Mouse (Mus musculus) forebrain, embryonic 15.5 days (tissue): ENCODE data around the gene Kif6. TPM values are rescaled to one million over a fixed set of nuclear protein-coding genes. Genes with fewer than 3 reads are reported as not detected.

Source experiments
- ATAC-seq: fragments of 200-750 bp; cut with Nextera tagmentation; replicated peaks from 2 replicates; pipeline ENCODE4 v1.8.0; 2017; ENCODE audit warnings: mild to moderate bottlenecking, moderate TSS enrichment, moderate library complexity
- H3K27ac ChIP-seq: fragments of 300-500 bp; sonication (generic); replicated peaks from 2 replicates; pipeline ENCODE4 v1.5.1; 2015; ENCODE audit warnings: mild to moderate bottlenecking, inconsistent platforms
- H3K27me3 ChIP-seq: fragments of 300-500 bp; sonication (generic); 2 replicates; pipeline ENCODE4 v1.6.1; 2015; ENCODE audit warnings: inconsistent platforms
- H3K36me3 ChIP-seq: fragments of 300-500 bp; sonication (generic); 2 replicates; pipeline ENCODE4 v1.6.1; 2015; ENCODE audit warnings: mild to moderate bottlenecking, inconsistent platforms
- H3K4me1 ChIP-seq: fragments of 300-500 bp; sonication (generic); 2 replicates; pipeline ENCODE4 v1.6.1; 2015; ENCODE audit warnings: inconsistent platforms
- H3K4me2 ChIP-seq: fragments of 300-500 bp; sonication (generic); replicated peaks from 2 replicates; pipeline ENCODE4 v1.6.1; 2015; ENCODE audit warnings: mild to moderate bottlenecking, inconsistent platforms
- H3K4me3 ChIP-seq: fragments of 300-500 bp; sonication (generic); 2 replicates; pipeline ENCODE4 v1.5.1; 2015; ENCODE audit warnings: mild to moderate bottlenecking, inconsistent platforms
- H3K9ac ChIP-seq: fragments of 300-500 bp; sonication (generic); replicated peaks from 2 replicates; pipeline ENCODE4 v1.6.1; 2015; ENCODE audit warnings: mild to moderate bottlenecking, inconsistent platforms
- H3K9me3 ChIP-seq: fragments of 300-500 bp; sonication (generic); 2 replicates; pipeline ENCODE4 v1.6.1; 2016; ENCODE audit warnings: inconsistent platforms
- WGBS: fragments of 180-500 bp; shearing (Covaris S2); methylation state at CpG from one replicate; pipeline ENCODE4 v1.1.7; 2015; ENCODE audit warnings: mixed read lengths; 5-methylcytosine and 5-hydroxymethylcytosine counted together
- polyA plus RNA-seq: library from polyadenylated mRNA; unstranded; fragments of >200 nt; fragmentation: Nextera tagmentation; extraction: Ambion mirVana; gene quantifications from 2 replicates; pipeline ENCODE4 v1.2.1, GENCODE M21; 2015

Kif6 gene
- polyA plus RNA-seq, 1 experiment from 2014 or later = 2.1 TPM

DNA sequence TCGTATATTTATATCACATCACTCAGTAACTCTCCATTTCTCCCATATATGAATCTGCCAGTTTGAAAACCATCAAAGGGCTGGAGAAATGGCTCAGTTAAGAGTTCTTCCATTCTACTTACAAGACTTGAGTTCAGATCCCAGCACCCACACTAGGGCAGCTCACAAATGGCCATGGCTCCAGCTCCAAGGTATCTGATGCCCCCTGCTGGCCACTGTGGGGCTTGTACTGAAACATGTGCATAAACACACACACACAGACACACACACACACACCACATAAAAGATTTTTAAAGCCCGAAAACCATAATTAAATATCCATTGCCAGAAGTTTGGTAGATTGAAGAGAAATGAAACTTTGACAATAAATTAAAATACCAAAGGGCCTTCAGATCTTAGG is 111.3 kb downstream of the Kif6 start:
- H3K36me3 ChIP-seq = no peaks in the 10 kb centered on the region
- no peaks in the 10 kb centered on the region for H3K27me3 ChIP-seq
- H3K9me3 ChIP-seq = no peaks in the 10 kb centered on the region
- no peak overlapping the region for H3K4me3 ChIP-seq
- H3K4me2 ChIP-seq = no peak overlapping the region
- H3K27ac ChIP-seq = no peak overlapping the region
- WGBS = 96% methylated on average over 2 of the region's 2 CpGs
- no peak overlapping the region for H3K9ac ChIP-seq
- H3K4me1 ChIP-seq = 0 out of 2 replicates have a peak, but pooled peaks cover 4% of the 10 kb centered on the region
- no peak for ATAC-seq

DNA sequence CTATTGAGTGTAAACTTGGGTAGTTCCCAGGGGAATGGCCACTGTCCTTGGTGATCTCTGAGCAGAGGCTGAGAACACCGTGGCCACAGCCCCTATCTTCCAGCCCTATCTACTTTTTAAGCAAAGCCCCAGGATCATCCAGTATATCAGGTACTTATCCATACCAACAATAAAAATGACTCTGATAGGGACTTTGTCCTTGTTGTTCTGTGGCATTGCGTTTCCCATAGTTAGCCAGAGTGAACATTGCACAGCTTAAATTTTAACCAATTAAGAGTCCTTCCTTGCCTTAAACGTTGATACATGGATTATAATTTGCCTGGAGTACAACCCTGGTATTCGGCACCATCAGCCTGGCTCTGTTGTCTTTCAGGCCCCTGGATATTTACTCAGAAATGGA is 112.0 kb downstream of the Kif6 start:
- ATAC-seq = no peak
- WGBS = 89% methylated on average over 4 of the region's 4 CpGs
- Histone ChIP-seq H3K9ac (no peak overlapping the region), H3K4me1 (0 out of 2 replicates have a peak, but pooled peaks cover 4% of the 10 kb centered on the region), H3K4me3 (no peak overlapping the region), H3K4me2 (no peak overlapping the region), H3K27ac (no peak overlapping the region), H3K9me3 (no peaks in the 10 kb centered on the region), H3K36me3 (no peaks in the 10 kb centered on the region), H3K27me3 (no peaks in the 10 kb centered on the region)

GRCm38 (mm10) chr17:49727428-49728045 is 112.6 kb downstream of the Kif6 start:
- H3K4me1 ChIP-seq = 0 out of 2 replicates have a peak, but pooled peaks cover 4% of the 10 kb centered on the region
- H3K4me2 ChIP-seq = no peak overlapping the region
- ATAC-seq = no peak
- no peak overlapping the region for H3K4me3 ChIP-seq
- WGBS = 85% methylated on average over 5 of the region's 5 CpGs
- H3K9me3 ChIP-seq = no peaks in the 10 kb centered on the region
- no peak overlapping the region for H3K9ac ChIP-seq
- H3K27ac ChIP-seq = no peak overlapping the region
- no peaks in the 10 kb centered on the region for H3K27me3 ChIP-seq
- no peaks in the 10 kb centered on the region for H3K36me3 ChIP-seq

DNA sequence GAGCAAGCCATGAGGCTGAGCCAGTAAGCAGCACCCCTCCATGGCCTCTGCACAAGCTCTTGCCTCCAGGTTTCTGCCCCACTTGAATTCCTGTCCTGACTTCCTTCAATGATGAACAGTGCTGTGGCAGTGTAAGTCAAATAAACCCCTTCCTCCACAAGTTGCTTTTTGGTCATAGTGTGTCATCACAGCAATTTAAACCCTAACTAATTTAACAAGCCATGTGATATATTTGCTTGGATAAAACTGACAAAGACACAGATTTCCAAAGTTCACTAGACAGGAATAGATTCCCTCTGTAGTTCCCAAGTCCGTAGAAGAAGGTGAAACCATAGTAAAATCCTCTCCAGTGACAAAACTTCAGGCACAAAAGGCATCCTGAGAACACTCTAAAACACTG is 114.9 kb downstream of the Kif6 start:
- H3K9ac ChIP-seq = no peak overlapping the region
- no peak overlapping the region for H3K4me2 ChIP-seq
- no peak for ATAC-seq
- peaks cover 6% of the 10 kb centered on the region; the same call in 1 of the 2 replicates for H3K4me1 ChIP-seq
- H3K27ac ChIP-seq = no peak overlapping the region
- H3K27me3 ChIP-seq = no peaks in the 10 kb centered on the region
- H3K4me3 ChIP-seq = no peak overlapping the region
- H3K36me3 ChIP-seq = no peaks in the 10 kb centered on the region
- WGBS = 86% methylated on average over 1 of the region's 1 CpGs
- no peaks in the 10 kb centered on the region for H3K9me3 ChIP-seq

GRCm38 (mm10) chr17:49732706-49733105 is 117.8 kb downstream of the Kif6 start:
- WGBS = 81% methylated on average over 8 of the region's 8 CpGs
- Histone ChIP-seq H3K4me3 (no peak overlapping the region), H3K9me3 (no peaks in the 10 kb centered on the region), H3K27me3 (no peaks in the 10 kb centered on the region), H3K4me1 (peaks cover 2% of the 10 kb centered on the region; the same call in 1 of the 2 replicates), H3K4me2 (no peak overlapping the region), H3K27ac (no peak overlapping the region), H3K9ac (no peak overlapping the region), H3K36me3 (no peaks in the 10 kb centered on the region)
- ATAC-seq = peak; percentile 63

- Histone ChIP-seq H3K4me1 (peaks cover 2% of the 10 kb centered on the region; the same call in 1 of the 2 replicates), H3K36me3 (no peaks in the 10 kb centered on the region), H3K9me3 (no peaks in the 10 kb centered on the region), H3K4me2 (no peak overlapping the region), H3K9ac (no peak overlapping the region), H3K4me3 (no peak overlapping the region), H3K27me3 (no peaks in the 10 kb centered on the region), H3K27ac (no peak overlapping the region)
- WGBS = 89% methylated on average over 6 of the region's 6 CpGs
- no peak for ATAC-seq
These were observed 119.1 kb downstream of the Kif6 start for GRCm38 (mm10) chr17:49734079-49734478.

GRCm38 (mm10) chr17:49734776-49735175 is 119.8 kb downstream of the Kif6 start:
- no peak overlapping the region for H3K4me2 ChIP-seq
- H3K4me1 ChIP-seq = peaks cover 2% of the 10 kb centered on the region; the same call in 1 of the 2 replicates
- no peak overlapping the region for H3K4me3 ChIP-seq
- H3K36me3 ChIP-seq = no peaks in the 10 kb centered on the region
- 92% methylated on average over 2 of the region's 2 CpGs for WGBS
- no peak for ATAC-seq
- no peaks in the 10 kb centered on the region for H3K9me3 ChIP-seq
- H3K9ac ChIP-seq = no peak overlapping the region
- no peak overlapping the region for H3K27ac ChIP-seq
- H3K27me3 ChIP-seq = no peaks in the 10 kb centered on the region

- ATAC-seq = no peak
These were observed 121.4 kb downstream of the Kif6 start for GRCm38 (mm10) chr17:49736364-49736763.

DNA sequence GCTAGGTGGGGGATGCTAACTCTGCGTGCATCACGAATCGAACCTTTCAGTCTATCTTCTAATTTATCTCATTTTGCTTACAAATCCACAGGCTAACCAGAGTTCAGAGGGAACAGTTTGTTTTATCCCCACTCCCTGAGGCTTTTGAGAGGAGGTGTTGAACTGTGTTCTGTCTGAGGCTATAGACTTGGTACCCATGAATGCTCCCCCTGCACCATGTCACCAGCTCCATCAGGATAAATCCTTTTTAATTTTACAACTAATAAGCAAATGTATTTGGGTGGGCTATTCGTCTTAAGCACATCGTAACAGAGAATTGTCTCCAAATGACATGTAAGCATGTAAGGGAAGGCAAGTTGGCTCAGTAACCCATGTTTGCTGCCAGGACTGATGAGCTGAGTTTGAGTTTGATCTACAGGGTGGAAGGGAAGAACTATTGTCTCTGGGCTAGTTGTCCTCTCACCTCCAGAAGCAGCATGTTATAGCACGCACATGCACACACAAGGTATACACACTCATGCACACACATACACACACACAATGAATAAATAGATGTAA is 122.4 kb downstream of the Kif6 start:
- H3K4me1 ChIP-seq = peaks cover 2% of the 10 kb centered on the region; the same call in 1 of the 2 replicates
- no peak overlapping the region for H3K4me2 ChIP-seq
- H3K9ac ChIP-seq = no peak overlapping the region
- no peak overlapping the region for H3K4me3 ChIP-seq
- no peaks in the 10 kb centered on the region for H3K9me3 ChIP-seq
- H3K27me3 ChIP-seq = no peaks in the 10 kb centered on the region
- no peaks in the 10 kb centered on the region for H3K36me3 ChIP-seq
- 93% methylated on average over 6 of the region's 6 CpGs for WGBS
- H3K27ac ChIP-seq = no peak overlapping the region
- ATAC-seq = no peak

More at GRCm38 (mm10) chr17:49736364-49736763, 121.4 kb downstream of the Kif6 start:
- no peaks in the 10 kb centered on the region for H3K9me3 ChIP-seq
- H3K36me3 ChIP-seq = no peaks in the 10 kb centered on the region
- H3K27me3 ChIP-seq = no peaks in the 10 kb centered on the region
- no peak overlapping the region for H3K9ac ChIP-seq
- no peak overlapping the region for H3K4me2 ChIP-seq
- peaks cover 2% of the 10 kb centered on the region; the same call in 1 of the 2 replicates for H3K4me1 ChIP-seq
- WGBS = 67% methylated on average over 3 of the region's 3 CpGs
- no peak overlapping the region for H3K27ac ChIP-seq
- no peak overlapping the region for H3K4me3 ChIP-seq

- 81% methylated on average over 11 of the region's 11 CpGs for WGBS
- ATAC-seq = no peak
- H3K4me2 ChIP-seq = no peak overlapping the region
- H3K27me3 ChIP-seq = no peaks in the 10 kb centered on the region
- no peak overlapping the region for H3K4me3 ChIP-seq
- no peak overlapping the region for H3K27ac ChIP-seq
- no peak overlapping the region for H3K9ac ChIP-seq
- no peaks in the 10 kb centered on the region for H3K36me3 ChIP-seq
- no peaks in the 10 kb centered on the region for H3K9me3 ChIP-seq
- no peaks in the 10 kb centered on the region for H3K4me1 ChIP-seq
These were observed 123.4 kb downstream of the Kif6 start for GRCm38 (mm10) chr17:49738351-49738750.

DNA sequence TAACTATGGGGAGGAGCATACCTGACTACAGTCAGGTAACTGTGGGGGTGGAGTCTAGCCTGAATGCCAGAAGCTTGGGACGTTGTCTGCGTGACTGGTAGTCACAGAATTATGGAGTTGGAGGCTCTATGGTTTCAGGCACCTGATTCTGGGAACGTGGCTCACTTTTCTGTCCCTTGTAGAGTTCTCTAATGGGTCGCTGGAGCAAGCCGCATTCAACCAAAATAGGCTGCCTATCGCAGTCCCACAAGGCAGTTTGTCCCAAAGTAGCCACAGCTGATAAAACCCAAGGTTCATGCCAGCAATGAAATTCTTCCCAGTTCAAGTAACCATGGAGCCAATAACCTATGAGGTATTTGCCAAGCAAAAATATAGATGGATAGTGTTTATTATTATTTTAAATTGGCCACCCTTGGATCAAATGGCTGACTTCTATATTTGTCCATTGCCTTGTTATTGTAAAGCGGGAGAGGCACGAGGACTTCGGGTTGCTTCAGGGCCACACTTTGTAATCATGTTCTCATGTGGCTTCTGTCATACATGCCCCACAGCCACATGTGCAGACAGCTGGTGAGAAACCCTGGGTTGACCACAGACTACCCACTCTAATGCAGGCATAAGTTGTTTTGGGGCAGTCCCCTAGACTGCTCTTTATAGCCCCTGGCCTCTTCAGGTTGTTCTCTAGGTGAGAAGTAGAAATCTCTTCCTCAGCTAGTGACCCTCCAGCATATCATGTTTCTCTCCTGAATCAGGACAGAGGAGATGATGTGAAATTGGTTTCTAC is 125.2 kb downstream of the Kif6 start:
- no peak for ATAC-seq
- H3K27ac ChIP-seq = no peak overlapping the region
- H3K4me2 ChIP-seq = no peak overlapping the region
- H3K4me1 ChIP-seq = no peaks in the 10 kb centered on the region
- no peak overlapping the region for H3K9ac ChIP-seq
- H3K36me3 ChIP-seq = no peaks in the 10 kb centered on the region
- no peak overlapping the region for H3K4me3 ChIP-seq
- no peaks in the 10 kb centered on the region for H3K27me3 ChIP-seq
- H3K9me3 ChIP-seq = no peaks in the 10 kb centered on the region
- WGBS = 85% methylated on average over 9 of the region's 9 CpGs

GRCm38 (mm10) chr17:49741172-49741571 is 126.2 kb downstream of the Kif6 start:
- no peaks in the 10 kb centered on the region for H3K9me3 ChIP-seq
- no peaks in the 10 kb centered on the region for H3K36me3 ChIP-seq
- H3K27ac ChIP-seq = no peak overlapping the region
- no peaks in the 10 kb centered on the region for H3K27me3 ChIP-seq
- no peak for ATAC-seq
- H3K4me3 ChIP-seq = no peak overlapping the region
- H3K4me2 ChIP-seq = no peak overlapping the region
- 84% methylated on average over 4 of the region's 4 CpGs for WGBS
- H3K9ac ChIP-seq = no peak overlapping the region
- no peaks in the 10 kb centered on the region for H3K4me1 ChIP-seq
